Mouse (Mus musculus): ENCODE results near the gene Gm4881. TPM values are rescaled to one million over a fixed set of nuclear protein-coding genes. Genes with fewer than 3 reads are reported as not detected.
A peak's percentile ranks its signal among the peaks of the same experiment; 100 is the strongest.

Gene Gm4881
- polyA plus RNA-seq, 1 experiment from 2014 or later = 0.86 TPM

GRCm38 (mm10) chr7:24967966-24968365 is 23.7 kb upstream of the Gm4881 start:
- Histone ChIP-seq H3K9me3 (ENCODE audit: control insufficient read depth, low read length) (no peaks in the 10 kb centered on the region), H3K27ac (ENCODE audit: low read depth, low read length) (no peak overlapping the region), H3K4me1 (ENCODE audit: control insufficient read depth, insufficient read depth, low read length) (0 out of 2 replicates have a peak, but pooled peaks cover 3% of the 10 kb centered on the region), H3K36me3 (ENCODE audit: control insufficient read depth, insufficient read depth, low read length) (no peaks in the 10 kb centered on the region), H3K4me3 (ENCODE audit: low read depth, low read length) (no peak overlapping the region), H3K9ac (ENCODE audit: low read length) (no peak overlapping the region), H3K4me2 (ENCODE audit: low read depth) (no peak overlapping the region), H3K27me3 (ENCODE audit: control insufficient read depth, insufficient read depth, low read length) (no peaks in the 10 kb centered on the region)
- no peak for DNase-seq (ENCODE audit: low spot score)
- WGBS = 87% methylated on average over 8 of the region's 8 CpGs
- ATAC-seq (ENCODE audit: insufficient read depth, low FRiP score, low TSS enrichment) = no peak

GRCm38 (mm10) chr7:24964897-24965535 is 20.7 kb upstream of the Gm4881 start:
- Histone ChIP-seq H3K27ac (ENCODE audit: low read depth, low read length) (no peak overlapping the region), H3K4me1 (ENCODE audit: control insufficient read depth, insufficient read depth, low read length) (no peaks in the 10 kb centered on the region), H3K4me3 (ENCODE audit: low read depth, low read length) (no peak overlapping the region), H3K9me3 (ENCODE audit: control insufficient read depth, low read length) (no peaks in the 10 kb centered on the region), H3K9ac (ENCODE audit: low read length) (no peak overlapping the region), H3K4me2 (ENCODE audit: low read depth) (no peak overlapping the region), H3K36me3 (ENCODE audit: control insufficient read depth, insufficient read depth, low read length) (no peaks in the 10 kb centered on the region), H3K27me3 (ENCODE audit: control insufficient read depth, insufficient read depth, low read length) (no peaks in the 10 kb centered on the region)
- no peak for ATAC-seq (ENCODE audit: insufficient read depth, low FRiP score, low TSS enrichment)
- DNase-seq (ENCODE audit: low spot score) = peak; percentile 81
- WGBS = 24% methylated on average over 5 of the region's 5 CpGs

DNA sequence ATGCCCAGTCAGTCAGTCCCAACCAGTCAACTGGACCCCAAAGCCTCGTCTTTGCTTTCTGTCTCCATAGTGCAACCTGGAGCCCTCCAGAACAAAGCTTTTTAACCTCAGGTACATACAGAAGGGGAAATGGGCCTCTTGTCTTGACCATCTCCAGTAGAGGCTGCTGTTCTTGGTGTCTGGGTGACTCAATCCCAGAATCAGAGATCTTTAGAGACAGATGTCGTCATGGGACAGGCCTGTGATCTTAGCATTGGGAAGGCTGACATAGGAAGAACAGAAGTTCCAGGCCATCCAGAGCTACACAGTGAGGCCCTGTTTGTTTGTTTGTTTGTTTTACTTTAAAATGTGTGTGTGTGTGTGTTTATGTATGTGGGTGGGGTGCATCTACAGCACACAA is 20.0 kb upstream of the Gm4881 start:
- no peaks in the 10 kb centered on the region for H3K36me3 ChIP-seq (ENCODE audit: control insufficient read depth, insufficient read depth, low read length)
- no peak overlapping the region for H3K27ac ChIP-seq (ENCODE audit: low read depth, low read length)
- ATAC-seq (ENCODE audit: insufficient read depth, low FRiP score, low TSS enrichment) (no peak), DNase-seq (ENCODE audit: low spot score) (no peak)
- WGBS = 69% methylated on average over 2 of the region's 2 CpGs
- no peak overlapping the region for H3K4me2 ChIP-seq (ENCODE audit: low read depth)
- no peaks in the 10 kb centered on the region for H3K9me3 ChIP-seq (ENCODE audit: control insufficient read depth, low read length)
- no peaks in the 10 kb centered on the region for H3K27me3 ChIP-seq (ENCODE audit: control insufficient read depth, insufficient read depth, low read length)
- H3K4me3 ChIP-seq (ENCODE audit: low read depth, low read length) = no peak overlapping the region
- no peaks in the 10 kb centered on the region for H3K4me1 ChIP-seq (ENCODE audit: control insufficient read depth, insufficient read depth, low read length)
- H3K9ac ChIP-seq (ENCODE audit: low read length) = no peak overlapping the region

GRCm38 (mm10) chr7:24955226-24955625 is 10.9 kb upstream of the Gm4881 start:
- H3K27me3 ChIP-seq (ENCODE audit: control insufficient read depth, insufficient read depth, low read length) = peaks cover 44% of the 10 kb centered on the region
- H3K4me1 ChIP-seq (ENCODE audit: control insufficient read depth, insufficient read depth, low read length) = peaks cover 20% of the 10 kb centered on the region; the same call in 1 of the 2 replicates
- DNase-seq (ENCODE audit: low spot score) (no peak), ATAC-seq (ENCODE audit: insufficient read depth, low FRiP score, low TSS enrichment) (no peak)
- H3K4me2 ChIP-seq (ENCODE audit: low read depth) = peak overlapping the region; percentile 51
- H3K36me3 ChIP-seq (ENCODE audit: control insufficient read depth, insufficient read depth, low read length) = no peaks in the 10 kb centered on the region
- peak overlapping the region; percentile 31 for H3K4me3 ChIP-seq (ENCODE audit: low read depth, low read length)
- no peaks in the 10 kb centered on the region for H3K9me3 ChIP-seq (ENCODE audit: control insufficient read depth, low read length)
- WGBS = under 1% methylated on average over 32 of the region's 33 CpGs
- H3K27ac ChIP-seq (ENCODE audit: low read depth, low read length) = no peak overlapping the region
- H3K9ac ChIP-seq (ENCODE audit: low read length) = peak overlapping the region; percentile 40

DNA sequence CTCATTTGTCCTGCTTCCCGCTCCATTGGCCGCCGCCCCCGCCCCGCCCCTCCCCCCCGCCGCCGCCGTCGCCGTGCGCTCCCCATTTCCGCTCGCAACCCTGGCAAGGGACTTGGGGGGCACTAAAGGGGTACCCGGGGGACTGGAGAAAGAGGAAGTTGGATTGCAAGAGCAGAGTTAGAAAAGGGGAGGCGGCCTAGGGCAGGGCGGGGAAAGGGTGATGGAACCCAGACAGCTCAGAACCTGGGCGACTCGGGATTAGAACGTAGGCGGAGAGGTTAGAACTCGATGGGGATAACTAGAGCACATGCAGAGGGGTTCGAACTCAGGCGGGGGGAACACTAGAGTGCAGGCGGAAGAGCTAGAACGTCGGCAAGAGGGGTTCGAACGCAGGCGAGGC is 10.2 kb upstream of the Gm4881 start:
- Histone ChIP-seq H3K4me1 (ENCODE audit: control insufficient read depth, insufficient read depth, low read length) (peaks cover 20% of the 10 kb centered on the region; the same call in 1 of the 2 replicates), H3K27ac (ENCODE audit: low read depth, low read length) (no peak overlapping the region), H3K36me3 (ENCODE audit: control insufficient read depth, insufficient read depth, low read length) (no peaks in the 10 kb centered on the region), H3K9me3 (ENCODE audit: control insufficient read depth, low read length) (no peaks in the 10 kb centered on the region), H3K4me2 (ENCODE audit: low read depth) (peak overlapping the region; percentile 51), H3K9ac (ENCODE audit: low read length) (peak overlapping the region; percentile 43), H3K4me3 (ENCODE audit: low read depth, low read length) (peak overlapping the region; percentile 31), H3K27me3 (ENCODE audit: control insufficient read depth, insufficient read depth, low read length) (peaks cover 50% of the 10 kb centered on the region)
- 0 out of 2 replicates have a peak, but pooled peaks have one; percentile 7 for ATAC-seq (ENCODE audit: insufficient read depth, low FRiP score, low TSS enrichment)
- no peak for DNase-seq (ENCODE audit: low spot score)
- 2% methylated on average over 28 of the region's 30 CpGs for WGBS

DNA sequence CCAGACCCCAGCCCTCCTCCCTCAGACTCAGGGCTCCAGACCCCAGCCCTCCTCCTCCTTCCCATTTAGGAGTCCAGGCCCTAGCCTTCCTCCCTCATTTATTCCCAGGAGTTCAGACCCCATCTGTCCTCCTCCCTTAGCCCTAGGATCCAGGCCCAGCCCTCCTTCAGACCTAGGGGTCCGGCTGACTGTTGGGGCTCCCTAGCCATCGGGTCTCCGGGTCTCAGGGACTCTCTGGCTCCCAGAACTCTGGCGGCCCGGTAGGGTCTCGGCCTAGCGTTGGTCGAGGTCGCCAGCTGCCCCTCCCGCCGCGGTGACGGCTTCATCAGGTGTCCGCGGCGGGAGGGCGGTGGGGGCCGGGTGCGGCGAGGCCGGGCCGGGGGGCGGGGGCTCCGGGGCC is 9.7 kb upstream of the Gm4881 start:
- Histone ChIP-seq H3K4me1 (ENCODE audit: control insufficient read depth, insufficient read depth, low read length) (peaks cover 20% of the 10 kb centered on the region; the same call in 1 of the 2 replicates), H3K36me3 (ENCODE audit: control insufficient read depth, insufficient read depth, low read length) (no peaks in the 10 kb centered on the region), H3K27me3 (ENCODE audit: control insufficient read depth, insufficient read depth, low read length) (peaks cover 55% of the 10 kb centered on the region), H3K9me3 (ENCODE audit: control insufficient read depth, low read length) (no peaks in the 10 kb centered on the region), H3K27ac (ENCODE audit: low read depth, low read length) (no peak overlapping the region), H3K4me3 (ENCODE audit: low read depth, low read length) (peak overlapping the region; percentile 31), H3K4me2 (ENCODE audit: low read depth) (peak overlapping the region; percentile 51), H3K9ac (ENCODE audit: low read length) (peak overlapping the region; percentile 43)
- ATAC-seq (ENCODE audit: insufficient read depth, low FRiP score, low TSS enrichment) = peak; percentile 35; the same call in 1 of the 2 replicates
- no peak for DNase-seq (ENCODE audit: low spot score)
- 2% methylated on average over 23 of the region's 24 CpGs for WGBS

DNA sequence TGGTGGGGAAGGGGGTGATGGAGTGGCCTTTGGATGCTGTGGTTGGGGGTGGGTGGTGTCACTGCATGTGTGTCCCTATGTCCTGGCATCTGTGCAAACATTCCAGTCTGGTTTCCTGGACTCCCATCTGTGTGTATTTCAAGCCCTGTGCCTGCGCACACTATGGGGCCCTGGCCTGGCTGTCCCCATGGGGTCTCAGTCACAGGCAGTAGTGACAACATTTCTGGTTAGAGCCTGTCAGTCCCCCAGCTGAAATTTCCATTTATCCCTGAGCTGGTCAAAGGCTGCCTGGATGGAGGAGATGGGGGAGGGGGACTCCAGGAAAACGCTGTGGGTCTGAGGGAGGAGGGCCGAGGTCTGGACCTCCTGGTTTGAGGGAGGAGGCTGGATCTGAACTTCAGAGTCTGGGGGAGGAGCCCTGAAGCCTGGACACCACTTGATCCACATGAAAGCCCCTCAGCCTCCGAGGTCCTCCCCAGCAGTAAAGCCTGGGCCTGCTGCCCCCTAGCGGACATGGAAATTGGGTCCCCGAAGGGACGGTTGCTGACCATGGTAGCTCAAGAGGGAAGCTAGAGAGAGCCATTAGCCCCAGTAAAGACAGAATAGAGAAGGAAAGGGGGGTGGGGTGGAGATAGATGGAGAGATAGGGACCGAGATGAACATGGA is 5.8 kb upstream of the Gm4881 start:
- Histone ChIP-seq H3K9me3 (ENCODE audit: control insufficient read depth, low read length) (no peaks in the 10 kb centered on the region), H3K4me3 (ENCODE audit: low read depth, low read length) (no peak overlapping the region), H3K36me3 (ENCODE audit: control insufficient read depth, insufficient read depth, low read length) (no peaks in the 10 kb centered on the region), H3K27me3 (ENCODE audit: control insufficient read depth, insufficient read depth, low read length) (peaks cover 80% of the 10 kb centered on the region), H3K4me2 (ENCODE audit: low read depth) (no peak overlapping the region), H3K27ac (ENCODE audit: low read depth, low read length) (no peak overlapping the region), H3K4me1 (ENCODE audit: control insufficient read depth, insufficient read depth, low read length) (peaks cover 17% of the 10 kb centered on the region; the same call in 1 of the 2 replicates), H3K9ac (ENCODE audit: low read length) (no peak overlapping the region)
- DNase-seq (ENCODE audit: low spot score) = peak; percentile 89
- peak; percentile 42 for ATAC-seq (ENCODE audit: insufficient read depth, low FRiP score, low TSS enrichment)
- 0% methylated on average over 8 of the region's 8 CpGs for WGBS

DNA sequence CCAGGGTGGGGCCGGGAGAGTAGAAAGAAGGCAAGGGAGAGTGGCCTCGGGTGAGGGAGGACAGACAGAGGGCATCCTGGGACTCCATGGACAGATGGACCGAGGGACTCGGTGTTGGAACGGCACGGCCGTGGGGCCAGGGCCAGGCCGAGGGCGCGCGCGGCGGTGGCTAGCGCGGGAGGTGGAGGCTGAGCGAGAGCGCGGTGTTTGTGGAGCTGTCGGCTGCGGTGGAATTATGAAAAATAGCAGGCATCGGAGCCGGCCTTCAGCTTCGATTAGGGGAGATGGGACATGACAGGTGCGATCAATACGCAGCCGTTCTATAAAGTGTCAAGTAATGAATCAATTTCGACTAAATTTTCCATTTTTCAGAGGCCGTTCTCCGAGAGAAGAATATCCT is 4.5 kb upstream of the Gm4881 start:
- H3K36me3 ChIP-seq (ENCODE audit: control insufficient read depth, insufficient read depth, low read length) = no peaks in the 10 kb centered on the region
- H3K4me1 ChIP-seq (ENCODE audit: control insufficient read depth, insufficient read depth, low read length) = peaks cover 13% of the 10 kb centered on the region; the same call in 1 of the 2 replicates
- H3K9ac ChIP-seq (ENCODE audit: low read length) = no peak overlapping the region
- no peaks in the 10 kb centered on the region for H3K9me3 ChIP-seq (ENCODE audit: control insufficient read depth, low read length)
- no peak overlapping the region for H3K27ac ChIP-seq (ENCODE audit: low read depth, low read length)
- no peak overlapping the region for H3K4me3 ChIP-seq (ENCODE audit: low read depth, low read length)
- whole genome bisulfite sequencing = 1% methylated on average over 28 of the region's 29 CpGs
- no peak overlapping the region for H3K4me2 ChIP-seq (ENCODE audit: low read depth)
- no peak for ATAC-seq (ENCODE audit: insufficient read depth, low FRiP score, low TSS enrichment)
- H3K27me3 ChIP-seq (ENCODE audit: control insufficient read depth, insufficient read depth, low read length) = peaks cover 85% of the 10 kb centered on the region
- no peak for DNase-seq (ENCODE audit: low spot score)
